Mouse (Mus musculus): ENCODE measurements at regions not wholly inside any gene's neighbourhood (a gene's known extent, or its start where the extent isn't known, plus 50 kb on each side); places are given as distances from the start of the nearest gene placed in this dataset.
A peak's percentile ranks its signal among the peaks of the same experiment; 100 is the strongest.

GRCm38 (mm10) chr6:136229791-136230190 lies 56.5 kb upstream of the Grin2b start:
- DNase-seq, result no peak

DNA sequence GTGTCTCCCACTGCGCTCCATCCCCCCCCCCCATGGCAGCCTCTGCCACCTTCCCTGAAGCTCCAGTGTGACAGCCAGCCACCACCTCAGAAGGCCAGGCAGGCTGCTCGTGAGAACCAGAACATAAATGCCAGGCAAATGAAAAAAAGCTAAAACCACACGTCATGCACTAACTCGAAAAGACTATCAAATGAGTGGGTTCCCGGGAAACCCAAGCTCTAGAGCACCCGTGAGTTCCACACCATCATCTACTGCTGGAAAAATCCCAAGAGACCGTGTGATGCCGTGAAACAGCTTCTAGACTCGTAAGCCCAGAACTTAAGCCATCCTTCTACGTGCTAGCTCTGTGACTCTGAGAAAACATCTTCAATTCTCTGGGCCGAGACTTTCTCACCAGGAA lies 62.2 kb upstream of the Grin2b start:
- DNase-seq, result peak; percentile 15

GRCm38 (mm10) chr6:136238989-136239388 lies 65.7 kb upstream of the Grin2b start:
- DNase-seq, result no peak

DNA sequence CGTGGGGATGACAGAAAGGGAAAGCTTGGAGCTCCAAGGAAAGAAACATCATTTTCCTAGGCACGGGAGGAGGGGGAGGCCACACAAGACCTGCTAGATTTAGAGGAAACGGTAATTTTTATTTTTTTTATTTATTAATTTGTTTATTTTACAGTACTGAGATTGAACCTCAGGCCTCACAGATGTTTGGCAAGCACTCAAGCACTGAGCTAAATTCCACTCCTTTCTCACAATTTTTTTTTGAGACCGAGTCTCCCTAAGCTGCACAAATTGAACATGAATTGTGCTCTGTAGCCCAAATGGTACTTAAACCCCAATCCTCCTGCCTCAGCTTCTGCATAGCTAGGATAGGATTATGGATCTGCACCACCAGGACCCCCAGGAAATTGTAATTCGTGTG lies 66.1 kb upstream of the Grin2b start:
- DNase-seq, result no peak

DNA sequence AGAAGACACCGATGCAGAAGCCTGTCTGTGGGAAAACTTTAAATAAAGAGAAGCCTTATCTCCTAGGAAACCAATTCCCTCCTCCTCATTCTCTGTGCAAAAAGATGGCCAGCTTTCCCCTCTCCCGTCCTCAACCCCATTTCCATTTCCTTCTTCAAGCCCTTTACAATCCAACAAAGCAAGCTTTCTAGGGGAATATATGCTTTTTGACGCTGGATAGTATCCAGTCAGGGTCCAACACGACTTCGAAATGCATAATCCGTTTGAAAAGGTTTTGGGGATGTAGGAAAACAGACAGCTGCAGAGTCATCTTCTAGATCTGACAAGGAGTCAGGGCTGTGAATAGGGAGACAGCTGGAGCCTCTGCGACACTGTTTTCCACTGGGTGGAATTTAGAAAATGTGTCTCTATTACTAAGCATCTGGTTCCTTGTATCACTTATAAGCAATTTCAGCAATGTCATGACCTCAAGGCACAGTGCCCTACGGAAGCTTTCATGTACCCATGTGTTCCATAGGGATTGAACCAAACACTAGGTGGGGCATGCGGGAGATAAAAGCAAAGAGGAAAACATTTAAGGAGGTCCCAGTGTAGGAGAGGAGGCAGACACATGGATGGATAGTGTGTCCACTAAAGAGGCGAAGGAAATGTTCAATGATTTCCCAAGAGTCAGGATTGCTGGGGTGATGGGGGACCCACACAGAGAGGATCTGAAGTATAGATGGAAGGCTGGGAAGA lies 68.4 kb upstream of the Grin2b start:
- DNase-seq, result no peak

- no peak for DNase-seq
Measured at GRCm38 (mm10) chr6:136244895-136245294, 71.6 kb upstream of the Grin2b start.

DNA sequence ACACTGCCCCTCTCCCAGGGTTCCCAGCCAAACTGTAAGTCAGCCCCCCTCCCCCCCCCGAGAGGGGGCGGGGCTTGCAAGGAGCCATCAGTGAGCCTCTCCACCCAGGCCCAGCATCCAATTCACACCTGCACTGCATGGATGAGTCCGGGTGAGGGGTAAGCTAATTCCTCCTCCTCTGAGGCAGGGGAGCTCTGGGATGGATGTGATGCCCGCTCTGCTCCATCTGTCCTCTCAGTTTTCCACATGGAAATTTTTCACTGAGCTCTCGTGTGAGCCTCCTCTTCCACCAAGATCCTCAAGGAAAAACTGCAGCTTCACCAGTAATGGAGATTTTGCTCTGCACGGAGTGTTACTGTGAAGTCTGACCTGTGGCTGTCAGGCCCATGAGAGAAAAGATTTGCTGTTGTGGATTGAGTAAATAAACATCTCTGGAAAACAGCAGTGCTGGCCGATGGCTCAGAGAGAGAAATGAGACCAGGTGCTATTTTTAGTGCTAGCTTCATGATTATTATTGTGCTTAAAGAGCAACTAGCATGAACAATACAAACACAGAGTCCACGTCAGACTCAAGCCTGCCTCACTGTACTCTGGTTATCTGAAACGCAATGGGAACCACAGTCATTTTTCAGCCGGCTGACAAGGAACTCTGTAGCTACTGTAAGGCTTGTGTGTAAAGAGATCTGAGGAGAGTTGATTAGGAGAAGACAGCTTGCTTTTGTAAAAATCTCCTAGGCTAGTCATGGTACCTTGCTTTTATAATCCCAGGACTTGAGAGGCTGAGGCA lies 71.4 kb upstream of the Gm8994 start:
- DNase-seq, result no peak

- DNase-seq, result no peak
Measured at GRCm38 (mm10) chr6:136275742-136276141, 51.6 kb upstream of the Gm8994 start.

DNA sequence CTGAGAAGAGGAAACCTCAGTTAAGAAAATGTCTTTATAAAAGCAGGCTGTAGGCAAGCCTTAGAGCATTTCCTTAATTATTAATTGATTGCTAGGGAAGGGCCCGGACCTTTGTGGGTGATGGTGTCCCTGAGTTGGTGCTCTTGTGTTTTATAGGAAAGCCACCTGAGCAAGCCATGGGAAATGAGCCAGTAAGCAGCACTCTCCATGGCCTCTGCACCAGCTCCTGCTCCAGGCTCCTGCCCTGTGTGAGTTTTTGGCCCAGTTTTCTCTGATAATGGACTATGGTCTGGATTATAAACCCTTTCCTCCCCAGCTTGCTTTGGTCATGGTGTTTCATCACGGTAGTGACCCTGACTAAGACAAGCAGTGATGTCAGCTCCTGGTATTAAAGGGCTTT lies 50.6 kb upstream of the Gm8994 start:
- DNase-seq, result no peak
